Mouse (Mus musculus) megakaryocyte, embryonic 14.5 days (primary cell): ENCODE measurements at regions not wholly inside any gene's neighbourhood (a gene's known extent, or its start where the extent isn't known, plus 50 kb on each side); places are given as distances from the start of the nearest gene placed in this dataset.

Source experiments
- FLI1 ChIP-seq: IDR thresholded peaks from 2 replicates; pipeline ENCODE4 v1.6.1; 2012; ENCODE audit warnings: low read length, inconsistent platforms, mixed read lengths
- GATA1 ChIP-seq: IDR thresholded peaks from 3 replicates; pipeline ENCODE4 v1.6.1; 2012; ENCODE audit warnings: mixed read lengths, low read length, inconsistent platforms, borderline replicate concordance

- TF ChIP-seq GATA1 (no peak), FLI1 (no peak)
Observed at GRCm38 (mm10) chr7:92984701-92985682, 94.7 kb upstream of the Fam181b start.
